Mouse (Mus musculus) lung, postnatal 0 days (tissue): ENCODE data around the gene Bcl2. TPM values are rescaled to one million over a fixed set of nuclear protein-coding genes. Genes with fewer than 3 reads are reported as not detected.
A peak's percentile ranks its signal among the peaks of the same experiment; 100 is the strongest.

Experiments
- ATAC-seq: fragments of 200-750 bp; cut with Nextera tagmentation; 2 replicates; pipeline ENCODE4 v1.8.0; 2017; ENCODE audit warnings: moderate library complexity
- DNase-seq: peaks from one replicate; pipeline ENCODE4 v3.0.0-alpha.2; 2016; ENCODE audit warnings: low spot score
- H3K27ac ChIP-seq: fragments of 300-500 bp; sonication (generic); 2 replicates; pipeline ENCODE4 v1.5.1; 2014; ENCODE audit warnings: antibody characterized with exemption, mild to moderate bottlenecking, low read length, mixed read lengths
- H3K27me3 ChIP-seq: fragments of 300-500 bp; sonication (generic); replicated peaks from 2 replicates; pipeline ENCODE4 v1.6.1; 2014; ENCODE audit warnings: low read length, mixed read lengths; ENCODE audit not compliant: insufficient read depth
- H3K36me3 ChIP-seq: fragments of 300-500 bp; sonication (generic); 2 replicates; pipeline ENCODE4 v1.6.1; 2014; ENCODE audit warnings: low read length, mixed read lengths; ENCODE audit not compliant: insufficient read depth
- H3K4me1 ChIP-seq: fragments of 300-500 bp; sonication (generic); 2 replicates; pipeline ENCODE4 v1.6.1; 2014; ENCODE audit warnings: antibody characterized with exemption, low read depth, low read length, mixed read lengths; ENCODE audit not compliant: insufficient read depth
- H3K4me2 ChIP-seq: fragments of 300-500 bp; sonication (generic); replicated peaks from 2 replicates; pipeline ENCODE4 v1.6.1; 2014; ENCODE audit warnings: low read depth, mild to moderate bottlenecking, low read length, moderate library complexity, mixed read lengths
- H3K4me3 ChIP-seq: fragments of 300-500 bp; sonication (generic); 2 replicates; pipeline ENCODE4 v1.5.1; 2014; ENCODE audit warnings: low read depth, low read length
- H3K9ac ChIP-seq: fragments of 300-500 bp; sonication (generic); replicated peaks from 2 replicates; pipeline ENCODE4 v1.6.1; 2014; ENCODE audit warnings: low read depth, mild to moderate bottlenecking
- H3K9me3 ChIP-seq: fragments of 300-500 bp; sonication (generic); 2 replicates; pipeline ENCODE4 v1.6.1; 2016; ENCODE audit warnings: low read length, mixed read lengths
- CTCF ChIP-seq: IDR thresholded peaks from 2 replicates; pipeline ENCODE4 v1.5.1; 2016; ENCODE audit warnings: antibody characterized with exemption, mild to moderate bottlenecking
- EP300 ChIP-seq: IDR thresholded peaks from 2 replicates; pipeline ENCODE4 v1.6.1; 2016; ENCODE audit warnings: antibody characterized with exemption, mild to moderate bottlenecking, control low read depth
- WGBS: fragments of 180-500 bp; shearing (Covaris S2); extraction: QIAGEN DNeasy Blood & Tissue Kit; methylation state at CpG from one replicate; pipeline ENCODE4 v1.1.7; 2014; 5-methylcytosine and 5-hydroxymethylcytosine counted together
- polyA plus RNA-seq: library from polyadenylated mRNA; unstranded; fragments of >200 nt; fragmentation: Nextera tagmentation; extraction: Ambion mirVana; gene quantifications from 2 replicates; pipeline ENCODE4 v1.2.1, GENCODE M21; 2015

Bcl2 gene
- 5.7 and 7.1 TPM in 2 replicates for polyA plus RNA-seq

DNA sequence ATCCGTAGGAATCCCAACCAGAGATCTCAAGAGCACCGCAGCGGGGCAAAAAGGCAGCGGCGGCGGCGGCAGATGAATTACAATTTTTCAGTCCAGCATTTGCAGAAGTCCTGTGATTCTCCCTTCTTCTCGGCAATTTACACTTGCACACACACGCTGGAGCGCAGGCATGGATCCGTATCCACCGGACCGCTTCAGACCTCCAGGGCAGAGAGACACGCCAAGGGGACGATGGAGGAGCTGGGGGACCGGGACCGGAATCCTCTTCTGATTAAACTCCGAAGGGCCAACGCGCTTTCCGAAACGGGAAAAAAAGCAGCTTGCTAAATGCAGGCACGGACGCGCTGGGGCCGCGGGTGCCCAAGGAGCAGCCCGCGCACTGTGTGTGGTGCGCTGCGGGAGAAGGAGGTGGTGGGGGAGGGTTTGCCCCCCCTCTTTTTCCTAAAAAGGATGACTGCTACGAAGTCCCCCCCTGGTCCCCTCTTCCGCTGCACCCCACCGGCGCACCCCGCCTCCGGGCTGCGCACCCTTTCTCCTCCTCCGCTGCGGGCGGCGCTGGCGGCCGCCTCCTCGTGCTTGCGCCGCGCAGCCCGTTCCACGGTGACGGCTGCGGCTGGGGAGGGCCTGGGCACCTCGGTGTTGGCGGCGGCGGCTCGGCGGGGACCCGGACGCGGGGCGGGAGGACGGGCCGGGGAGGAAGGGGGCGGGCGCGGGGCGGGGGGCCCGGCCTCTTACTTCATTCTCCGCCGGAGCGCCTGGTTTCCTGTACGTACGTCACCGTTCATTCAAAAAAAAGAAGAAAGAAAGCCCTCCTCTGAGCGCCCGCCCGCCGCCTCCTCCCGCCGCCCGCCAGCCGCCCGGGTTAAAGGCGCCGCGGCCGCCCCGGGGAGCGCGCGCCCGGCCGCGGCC lies at the start of gene Bcl2:
TSS of gene Bcl2 (minus strand) at position 654 of the 909 bp plus-strand sequence.
- peak; percentile 88 for ATAC-seq
- Histone ChIP-seq H3K4me1 (no peaks in the 10 kb centered on the region), H3K4me3 (peak within 1 kb of the TSS; percentile 76), H3K27me3 (no peaks in the 10 kb centered on the region), H3K9ac (peak within 1 kb of the TSS; percentile 60), H3K9me3 (no peaks in the 10 kb centered on the region), H3K27ac (peak within 1 kb of the TSS; percentile 81), H3K4me2 (peak within 1 kb of the TSS; percentile 96), H3K36me3 (no peaks in the 10 kb centered on the region)
- under 1% methylated on average over 51 of the region's 95 CpGs for WGBS
- TF ChIP-seq EP300 (no peak), CTCF (no peak)
- DNase-seq: peak; percentile 94

DNA sequence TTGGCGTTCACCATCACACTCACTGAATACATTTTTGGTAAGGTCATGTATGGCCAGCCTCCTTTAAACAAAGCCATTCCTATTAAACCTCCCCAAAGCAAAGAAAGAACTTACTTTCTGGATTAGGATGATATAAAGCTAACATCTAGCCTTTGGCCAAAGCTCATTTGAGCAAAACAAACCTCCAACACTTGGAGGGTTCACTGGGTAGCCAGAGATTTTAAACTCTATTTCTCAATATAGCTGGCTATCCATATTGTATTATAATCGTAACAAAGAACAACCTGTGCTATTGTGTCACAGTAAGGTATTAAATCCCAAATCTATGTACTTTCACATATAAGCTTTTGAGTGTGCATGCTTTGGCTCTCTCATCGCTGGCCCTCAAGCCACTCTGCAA lies 46.7 kb upstream of the Bcl2 start:
- WGBS: 55% methylated on average over 3 of the region's 3 CpGs
- no peak overlapping the region for H3K4me2 ChIP-seq
- peak overlapping the region; percentile 95 for H3K27ac ChIP-seq
- H3K4me3 ChIP-seq: no peak overlapping the region
- TF ChIP-seq CTCF (no peak), EP300 (no peak)
- H3K4me1 ChIP-seq: peaks cover 12% of the 10 kb centered on the region; the same call in 1 of the 2 replicates
- ATAC-seq: no peak
- H3K27me3 ChIP-seq: no peaks in the 10 kb centered on the region
- H3K9me3 ChIP-seq: no peaks in the 10 kb centered on the region
- DNase-seq: peak; percentile 60
- H3K9ac ChIP-seq: no peak overlapping the region
- H3K36me3 ChIP-seq: no peaks in the 10 kb centered on the region

DNA sequence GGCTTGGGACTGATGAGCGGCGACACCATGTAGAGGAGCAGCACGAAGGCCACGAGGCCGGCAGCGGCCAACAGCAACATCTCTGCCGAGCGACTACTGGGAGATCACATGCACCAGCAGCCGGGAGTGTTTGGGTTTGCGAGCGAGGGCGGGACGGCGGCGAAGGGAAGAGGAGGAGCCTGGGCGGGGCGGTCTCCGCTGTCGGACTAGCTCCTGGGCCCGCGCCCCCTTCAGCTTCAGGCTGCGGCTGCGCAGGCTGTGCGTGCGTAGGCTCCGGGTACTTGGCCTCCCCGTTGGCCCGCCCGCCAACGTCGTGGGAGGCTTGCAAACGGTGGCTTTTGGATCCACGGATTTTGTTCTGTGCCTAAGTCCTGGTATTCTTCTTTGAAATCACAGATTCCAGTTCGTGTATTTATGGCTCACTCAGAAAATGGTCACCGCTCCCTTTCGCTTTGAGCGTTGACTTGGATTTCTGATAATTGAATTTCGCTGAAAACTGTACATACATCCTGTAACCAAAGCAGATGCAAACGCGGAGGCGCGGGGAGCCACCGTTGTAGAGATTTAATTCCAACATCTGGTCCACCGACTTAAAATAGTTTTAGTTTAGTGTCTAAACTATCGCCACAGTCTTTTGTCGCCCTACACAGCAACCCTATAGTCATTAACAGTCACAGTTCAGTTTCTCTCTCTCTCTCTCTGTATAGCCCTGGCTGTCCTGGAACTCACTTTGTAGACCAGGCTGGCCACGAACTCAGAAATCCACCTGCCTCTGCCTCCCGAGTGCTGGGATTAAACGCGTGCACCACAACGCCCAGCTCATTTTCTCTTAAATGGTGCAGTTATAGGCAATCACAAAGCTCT lies 45.7 kb upstream of the Bcl2 start, which contains the start of gene Kdsr:
TSS of gene Kdsr (minus strand) at position 156 of the 864 bp plus-strand sequence.
- 2% methylated on average over 47 of the region's 51 CpGs for WGBS
- H3K4me2 ChIP-seq: peak within 1 kb of the TSS; percentile 96

DNA sequence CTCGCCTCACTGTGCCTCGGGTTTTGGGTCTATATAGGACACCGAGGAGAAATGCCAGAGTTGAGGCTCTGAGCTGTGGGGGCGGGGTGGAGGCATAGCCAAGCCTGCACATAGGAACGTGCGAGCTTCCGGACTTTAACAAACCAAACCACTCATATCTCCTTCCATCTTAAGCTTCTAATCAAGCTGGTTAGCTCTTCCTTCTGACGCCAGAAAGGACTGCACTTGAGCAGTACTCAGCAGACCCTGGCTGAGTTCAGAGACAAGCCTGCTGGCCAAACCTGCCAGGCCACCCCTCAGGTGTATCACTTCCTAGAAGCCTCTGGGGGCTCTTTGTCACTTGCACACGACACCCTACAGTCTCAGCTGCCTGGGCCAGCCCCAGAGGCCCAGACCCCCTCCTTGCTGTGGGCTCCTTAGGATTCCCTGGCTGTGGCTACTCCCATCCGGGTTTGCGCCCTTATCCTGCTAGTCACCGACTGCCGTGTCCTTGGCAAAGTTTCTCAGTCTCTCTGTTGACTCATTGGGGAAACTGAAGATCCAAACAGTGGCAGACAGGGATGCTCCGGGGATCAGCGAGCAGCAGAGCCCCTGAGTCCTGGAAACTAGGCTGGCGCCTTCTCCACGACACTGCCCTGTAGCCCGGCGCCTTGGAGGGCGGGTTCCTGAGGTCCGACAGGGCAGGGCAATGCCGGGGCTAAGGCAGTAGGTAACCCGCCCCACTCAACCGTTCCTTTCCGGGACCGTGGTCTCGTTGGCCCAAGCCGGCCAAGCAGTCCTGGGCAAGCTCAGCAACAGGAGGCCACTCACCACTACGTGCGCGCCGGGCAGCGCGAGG lies 44.9 kb upstream of the Bcl2 start:
- Histone ChIP-seq H3K9me3 (no peaks in the 10 kb centered on the region), H3K4me3 (peak overlapping the region; percentile 75), H3K4me2 (peak overlapping the region; percentile 96), H3K27me3 (no peaks in the 10 kb centered on the region), H3K27ac (peak overlapping the region; percentile 96), H3K4me1 (peaks cover 12% of the 10 kb centered on the region; the same call in 1 of the 2 replicates), H3K36me3 (no peaks in the 10 kb centered on the region), H3K9ac (peak overlapping the region; percentile 83)
- TF ChIP-seq EP300 (no peak), CTCF (no peak)
- under 1% methylated on average over 34 of the region's 34 CpGs for WGBS
- DNase-seq (peak; percentile 69), ATAC-seq (peak; percentile 54)

More for the DNA sequence above, 45.7 kb upstream of the Bcl2 start, which contains the start of gene Kdsr:
- Histone ChIP-seq H3K9me3 (no peaks in the 10 kb centered on the region), H3K36me3 (no peaks in the 10 kb centered on the region), H3K9ac (peak within 1 kb of the TSS; percentile 83), H3K27me3 (no peaks in the 10 kb centered on the region), H3K27ac (peak within 1 kb of the TSS; percentile 96), H3K4me1 (peaks cover 12% of the 10 kb centered on the region; the same call in 1 of the 2 replicates), H3K4me3 (peak within 1 kb of the TSS; percentile 75)
- DNase-seq: peak; percentile 99
- TF ChIP-seq EP300: no peak
- peak; percentile 43 for TF ChIP-seq CTCF
- ATAC-seq: peak; percentile 99

DNA sequence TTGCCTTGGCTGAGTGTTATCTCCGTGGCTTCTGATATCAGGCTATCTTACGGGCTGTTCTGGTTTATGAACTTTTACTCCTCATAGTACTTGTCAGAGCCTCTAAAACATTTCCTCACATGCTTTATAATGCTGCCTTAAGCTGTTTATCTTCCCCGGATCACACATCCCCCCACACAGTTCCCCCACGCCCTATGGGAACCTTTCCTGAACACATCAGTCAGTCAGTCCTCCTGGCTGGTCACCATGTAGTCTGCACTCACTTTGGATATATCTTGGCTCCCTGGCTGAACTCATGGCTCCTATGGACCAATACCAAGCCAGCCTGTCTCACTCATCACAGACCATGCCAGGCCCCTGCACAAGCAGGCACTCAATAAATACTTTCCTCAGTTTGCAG lies 42.6 kb upstream of the Bcl2 start:
- WGBS: 63% methylated on average over 4 of the region's 4 CpGs
- H3K4me2 ChIP-seq: no peak overlapping the region
- H3K4me3 ChIP-seq: no peak overlapping the region
- no peak for ATAC-seq
- H3K4me1 ChIP-seq: peaks cover 12% of the 10 kb centered on the region; the same call in 1 of the 2 replicates
- no peak for DNase-seq
- TF ChIP-seq EP300: no peak
- no peak for TF ChIP-seq CTCF
- no peaks in the 10 kb centered on the region for H3K9me3 ChIP-seq
- H3K9ac ChIP-seq: no peak overlapping the region
- no peaks in the 10 kb centered on the region for H3K27me3 ChIP-seq
- H3K36me3 ChIP-seq: no peaks in the 10 kb centered on the region; the same call in 1 of the 2 replicates
- H3K27ac ChIP-seq: no peak overlapping the region
